Mouse (Mus musculus) intestine, embryonic 16.5 days (tissue): ENCODE measurements around the gene Tarsl2. TPM values are rescaled to one million over a fixed set of nuclear protein-coding genes. Genes with fewer than 3 reads are reported as not detected.

ENCODE experiments used
- ATAC-seq: fragments of 200-750 bp; cut with Nextera tagmentation; 2 replicates; pipeline ENCODE4 v1.8.0; 2017; ENCODE audit warnings: moderate TSS enrichment, moderate library complexity
- H3K27ac ChIP-seq: fragments of 300-500 bp; sonication (generic); 2 replicates; pipeline ENCODE4 v1.5.1; 2014; ENCODE audit warnings: mild to moderate bottlenecking, low read length
- H3K27me3 ChIP-seq: fragments of 300-500 bp; sonication (generic); replicated peaks from 2 replicates; pipeline ENCODE4 v1.6.1; 2014; ENCODE audit warnings: low read length, control low read depth, mixed read lengths; ENCODE audit not compliant: control insufficient read depth, insufficient read depth
- H3K36me3 ChIP-seq: fragments of 300-500 bp; sonication (generic); 2 replicates; pipeline ENCODE4 v1.6.1; 2014; ENCODE audit warnings: low read length, control low read depth; ENCODE audit not compliant: control insufficient read depth, insufficient read depth
- H3K4me1 ChIP-seq: fragments of 300-500 bp; sonication (generic); 2 replicates; pipeline ENCODE4 v1.6.1; 2014; ENCODE audit warnings: low read length, control low read depth, mixed read lengths; ENCODE audit not compliant: control insufficient read depth, insufficient read depth
- H3K4me2 ChIP-seq: fragments of 300-500 bp; sonication (generic); 2 replicates; pipeline ENCODE4 v1.6.1; 2014; ENCODE audit warnings: low read depth, low read length, control low read depth
- H3K4me3 ChIP-seq: fragments of 300-500 bp; sonication (generic); 2 replicates; pipeline ENCODE4 v1.5.1; 2014; ENCODE audit warnings: mild to moderate bottlenecking, low read length
- H3K9ac ChIP-seq: fragments of 300-500 bp; sonication (generic); 2 replicates; pipeline ENCODE4 v1.6.1; 2014; ENCODE audit warnings: low read depth, low read length
- H3K9me3 ChIP-seq: fragments of 300-500 bp; sonication (generic); 2 replicates; pipeline ENCODE4 v1.6.1; 2016; ENCODE audit warnings: low read length, control low read depth; ENCODE audit not compliant: control insufficient read depth
- WGBS: fragments of 180-500 bp; shearing (Covaris S2); extraction: QIAGEN DNeasy Blood & Tissue Kit; methylation state at CpG from one replicate; pipeline ENCODE4 v1.1.7; 2014; 5-methylcytosine and 5-hydroxymethylcytosine counted together
- polyA plus RNA-seq: library from polyadenylated mRNA; unstranded; fragments of >200 nt; fragmentation: Nextera tagmentation; extraction: Ambion mirVana; gene quantifications from 2 replicates; pipeline ENCODE4 v1.2.1, GENCODE M21; 2015

Tarsl2 gene
- polyA plus RNA-seq = 5.9 and 6.6 TPM in 2 replicates

DNA sequence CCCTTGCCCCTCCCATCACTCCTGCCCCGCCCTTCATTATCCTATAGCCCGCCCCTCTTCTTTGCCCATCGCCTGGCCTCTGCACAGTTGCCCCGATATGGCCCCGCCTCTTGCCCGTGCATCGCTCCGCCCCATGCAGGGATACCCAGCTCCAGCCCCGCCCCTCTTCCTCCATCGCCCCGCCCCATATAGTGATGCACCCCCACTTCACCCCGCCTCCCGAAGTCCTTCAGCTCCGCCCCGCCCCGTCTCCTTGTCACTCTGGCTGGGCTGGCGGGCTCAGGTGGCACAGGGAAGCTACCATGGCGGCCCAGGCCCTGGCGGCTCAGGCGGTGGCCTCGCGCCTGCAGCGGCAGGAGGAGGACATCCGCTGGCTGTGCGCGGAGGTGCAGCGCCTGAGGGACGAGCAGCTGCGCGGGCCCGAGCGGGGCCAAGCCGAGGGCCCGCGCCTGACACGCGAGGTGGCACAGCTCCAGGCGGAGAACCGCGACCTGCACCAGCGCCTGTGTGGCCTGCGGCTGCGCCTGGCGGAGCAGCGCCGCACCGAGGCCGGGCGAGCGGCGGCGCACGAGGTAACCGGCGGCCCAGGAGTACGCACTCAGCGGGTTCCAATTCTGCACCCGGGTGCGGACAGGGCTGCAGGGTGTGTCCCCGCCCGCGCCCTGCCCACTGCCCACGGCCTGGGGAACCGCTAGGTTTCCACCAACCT lies at the start of gene Tarsl2:
Tarsl2 (plus strand) TSS at position 256 of the 709 bp plus-strand sequence.
- peak within 1 kb of the TSS; percentile 73 for H3K4me3 ChIP-seq
- peak within 1 kb of the TSS; percentile 92 for H3K4me2 ChIP-seq
- H3K9me3 ChIP-seq = no peaks in the 10 kb centered on the region
- peak within 1 kb of the TSS; percentile 82 for H3K9ac ChIP-seq
- peak; percentile 98 for ATAC-seq
- peak within 1 kb of the TSS; percentile 75 for H3K27ac ChIP-seq
- peaks cover 4% of the 10 kb centered on the region; the same call in 1 of the 2 replicates for H3K4me1 ChIP-seq
- H3K27me3 ChIP-seq = no peaks in the 10 kb centered on the region
- WGBS = under 1% methylated on average over 58 of the region's 64 CpGs
- peaks cover 3% of the 10 kb centered on the region; the same call in 1 of the 2 replicates for H3K36me3 ChIP-seq

DNA sequence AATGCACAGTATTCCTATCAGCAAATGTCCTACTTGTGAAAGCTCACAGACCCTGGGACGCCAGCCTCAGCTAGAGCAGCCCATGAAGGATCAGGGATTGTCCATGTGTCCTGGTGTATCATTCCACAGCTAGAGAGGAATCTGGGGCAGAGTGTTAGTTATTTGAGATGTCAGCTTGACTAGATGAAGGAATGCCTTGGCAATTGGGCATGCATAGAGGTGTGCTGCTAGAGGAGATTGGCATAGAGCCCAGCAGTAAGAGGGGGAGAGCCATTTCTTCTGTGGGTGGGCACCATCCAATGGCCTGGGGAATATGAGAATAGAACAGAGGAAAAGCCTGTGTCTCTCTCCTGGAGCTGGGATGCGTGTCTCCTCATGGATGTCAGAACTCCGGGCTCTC lies 38.6 kb upstream of the Tarsl2 start:
- no peaks in the 10 kb centered on the region for H3K27me3 ChIP-seq
- no peaks in the 10 kb centered on the region for H3K36me3 ChIP-seq
- H3K4me1 ChIP-seq = no peaks in the 10 kb centered on the region
- WGBS = 64% methylated on average over 3 of the region's 3 CpGs
- no peak overlapping the region for H3K4me3 ChIP-seq
- ATAC-seq = no peak
- no peak overlapping the region for H3K9ac ChIP-seq
- no peak overlapping the region for H3K27ac ChIP-seq
- no peak overlapping the region for H3K4me2 ChIP-seq
- no peaks in the 10 kb centered on the region for H3K9me3 ChIP-seq

DNA sequence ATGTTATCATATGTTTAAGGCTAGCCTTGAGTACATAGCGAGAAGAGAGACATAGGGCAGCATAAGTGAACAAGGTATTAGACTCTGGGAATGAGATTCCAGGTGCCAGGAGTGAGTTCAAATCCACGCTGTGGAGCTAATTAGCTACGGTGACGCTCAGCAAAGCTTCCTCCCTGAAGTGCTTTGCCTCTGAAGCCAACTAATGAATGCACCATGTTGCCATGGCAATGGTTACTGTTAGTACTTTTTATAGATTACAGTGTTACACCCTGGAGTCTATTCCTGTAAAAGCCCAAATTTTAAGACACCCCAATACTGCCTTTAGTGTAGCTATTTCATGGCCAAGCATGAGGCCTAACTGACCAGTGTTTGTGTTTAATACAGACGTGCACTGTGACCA lies 37.7 kb upstream of the Tarsl2 start:
- Histone ChIP-seq H3K4me1 (no peaks in the 10 kb centered on the region), H3K4me3 (no peak overlapping the region), H3K36me3 (no peaks in the 10 kb centered on the region), H3K27me3 (no peaks in the 10 kb centered on the region), H3K4me2 (no peak overlapping the region), H3K9ac (no peak overlapping the region), H3K9me3 (no peaks in the 10 kb centered on the region), H3K27ac (no peak overlapping the region)
- WGBS = 79% methylated on average over 5 of the region's 5 CpGs
- ATAC-seq = no peak

DNA sequence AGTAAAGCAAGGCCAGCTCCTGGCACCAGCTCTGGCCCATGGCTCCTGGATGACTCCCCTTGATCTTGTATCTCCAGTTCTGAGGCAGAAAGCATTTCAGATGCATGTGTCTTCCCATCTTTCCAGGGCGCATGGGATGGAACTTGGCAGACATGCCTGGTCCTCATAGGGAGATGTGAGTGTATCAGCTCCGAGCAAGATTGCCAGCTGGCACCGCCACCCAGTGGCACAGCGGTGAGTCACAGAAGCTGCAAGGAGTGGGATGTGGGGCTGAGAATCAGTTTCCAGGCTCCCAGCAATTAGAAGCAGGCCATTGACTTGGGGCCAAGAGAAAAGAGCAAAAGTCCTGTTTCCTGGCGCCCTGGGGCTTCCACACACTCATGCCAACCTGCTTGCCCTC lies 34.5 kb upstream of the Tarsl2 start:
- Histone ChIP-seq H3K36me3 (no peaks in the 10 kb centered on the region), H3K9ac (no peak overlapping the region), H3K27me3 (no peaks in the 10 kb centered on the region), H3K27ac (no peak overlapping the region), H3K4me3 (no peak overlapping the region), H3K9me3 (no peaks in the 10 kb centered on the region), H3K4me2 (no peak overlapping the region), H3K4me1 (no peaks in the 10 kb centered on the region)
- no peak for ATAC-seq
- WGBS = 79% methylated on average over 5 of the region's 5 CpGs

DNA sequence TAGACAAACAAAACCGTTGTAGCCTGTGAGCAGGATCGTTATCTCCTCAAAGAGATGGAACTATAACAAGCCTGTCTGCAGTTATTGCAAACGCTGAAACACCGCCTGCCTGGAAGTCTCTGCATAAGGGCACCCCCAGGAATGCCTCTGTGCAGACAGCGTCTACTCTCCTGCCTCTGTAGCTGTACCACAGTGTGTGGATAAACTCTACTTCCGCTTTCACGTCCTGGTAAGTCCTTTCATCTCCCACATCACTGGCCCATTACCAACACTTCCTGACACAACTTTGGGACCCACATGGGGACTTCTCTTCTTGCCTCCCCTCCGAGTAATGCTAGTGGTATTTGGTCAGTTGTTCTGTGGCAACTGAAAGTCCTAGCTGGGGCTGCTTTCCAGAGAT lies 34.0 kb upstream of the Tarsl2 start:
- no peaks in the 10 kb centered on the region for H3K27me3 ChIP-seq
- H3K4me1 ChIP-seq = no peaks in the 10 kb centered on the region
- H3K9me3 ChIP-seq = no peaks in the 10 kb centered on the region
- no peak overlapping the region for H3K9ac ChIP-seq
- no peaks in the 10 kb centered on the region for H3K36me3 ChIP-seq
- H3K4me3 ChIP-seq = no peak overlapping the region
- H3K27ac ChIP-seq = no peak overlapping the region
- H3K4me2 ChIP-seq = no peak overlapping the region
- WGBS = 60% methylated on average over 8 of the region's 8 CpGs
- ATAC-seq = no peak

- Histone ChIP-seq H3K4me1 (no peaks in the 10 kb centered on the region), H3K9me3 (no peaks in the 10 kb centered on the region), H3K4me3 (no peak overlapping the region), H3K27me3 (no peaks in the 10 kb centered on the region), H3K36me3 (no peaks in the 10 kb centered on the region), H3K4me2 (no peak overlapping the region), H3K9ac (no peak overlapping the region), H3K27ac (no peak overlapping the region)
- 63% methylated on average over 3 of the region's 3 CpGs for WGBS
- no peak for ATAC-seq
These were observed 33.4 kb upstream of the Tarsl2 start for GRCm38 (mm10) chr7:65611298-65611697.

- Histone ChIP-seq H3K27me3 (no peaks in the 10 kb centered on the region), H3K4me1 (no peaks in the 10 kb centered on the region), H3K4me3 (no peak overlapping the region), H3K27ac (no peak overlapping the region), H3K4me2 (no peak overlapping the region), H3K9ac (no peak overlapping the region), H3K36me3 (no peaks in the 10 kb centered on the region), H3K9me3 (no peaks in the 10 kb centered on the region)
- ATAC-seq = no peak
- 72% methylated on average over 5 of the region's 5 CpGs for WGBS
These were observed 31.0 kb upstream of the Tarsl2 start for GRCm38 (mm10) chr7:65613723-65614122.

DNA sequence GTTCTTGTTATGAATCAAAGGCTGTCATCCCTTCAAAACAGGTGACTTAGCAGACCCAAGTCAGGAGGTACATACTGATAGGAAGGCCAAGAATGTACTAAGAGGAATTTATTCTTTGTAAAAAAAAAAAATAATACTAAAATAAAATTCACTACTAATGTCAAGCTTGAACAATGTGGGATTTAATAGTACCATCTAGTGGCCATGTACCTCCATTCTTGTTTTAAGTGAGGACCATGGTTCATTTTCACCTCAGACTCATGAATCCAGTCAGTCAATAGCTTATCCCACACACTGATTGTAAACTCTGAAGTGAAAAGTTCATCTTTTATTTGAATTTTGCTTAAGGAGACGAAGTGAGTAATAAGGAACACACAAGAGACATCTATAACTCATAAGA lies 25.9 kb upstream of the Tarsl2 start:
- ATAC-seq = no peak
- 60% methylated on average over 1 of the region's 1 CpGs for WGBS

GRCm38 (mm10) chr7:65620746-65621145 lies 24.0 kb upstream of the Tarsl2 start:
- WGBS = 74% methylated on average over 7 of the region's 7 CpGs

More for the DNA sequence above, 25.9 kb upstream of the Tarsl2 start:
- H3K36me3 ChIP-seq = no peaks in the 10 kb centered on the region
- no peak overlapping the region for H3K4me2 ChIP-seq
- H3K4me3 ChIP-seq = no peak overlapping the region
- H3K4me1 ChIP-seq = no peaks in the 10 kb centered on the region
- H3K9ac ChIP-seq = no peak overlapping the region
- no peak overlapping the region for H3K27ac ChIP-seq
- H3K27me3 ChIP-seq = no peaks in the 10 kb centered on the region
- H3K9me3 ChIP-seq = no peaks in the 10 kb centered on the region

GRCm38 (mm10) chr7:65623330-65623729 lies 21.4 kb upstream of the Tarsl2 start:
- H3K9me3 ChIP-seq = no peaks in the 10 kb centered on the region
- WGBS = 97% methylated on average over 3 of the region's 3 CpGs

More at GRCm38 (mm10) chr7:65620746-65621145, 24.0 kb upstream of the Tarsl2 start:
- Histone ChIP-seq H3K9ac (no peak overlapping the region), H3K27ac (no peak overlapping the region), H3K36me3 (no peaks in the 10 kb centered on the region), H3K4me2 (no peak overlapping the region), H3K9me3 (no peaks in the 10 kb centered on the region), H3K4me1 (no peaks in the 10 kb centered on the region), H3K4me3 (no peak overlapping the region), H3K27me3 (no peaks in the 10 kb centered on the region)
- no peak for ATAC-seq

More at GRCm38 (mm10) chr7:65623330-65623729, 21.4 kb upstream of the Tarsl2 start:
- H3K4me2 ChIP-seq = no peak overlapping the region
- H3K27me3 ChIP-seq = no peaks in the 10 kb centered on the region
- ATAC-seq = no peak
- H3K27ac ChIP-seq = no peak overlapping the region
- no peak overlapping the region for H3K9ac ChIP-seq
- no peaks in the 10 kb centered on the region for H3K4me1 ChIP-seq
- no peak overlapping the region for H3K4me3 ChIP-seq
- H3K36me3 ChIP-seq = no peaks in the 10 kb centered on the region
